16 mouse cellular contexts compared by ENCODE assay signal in the genomic region with DNA sequence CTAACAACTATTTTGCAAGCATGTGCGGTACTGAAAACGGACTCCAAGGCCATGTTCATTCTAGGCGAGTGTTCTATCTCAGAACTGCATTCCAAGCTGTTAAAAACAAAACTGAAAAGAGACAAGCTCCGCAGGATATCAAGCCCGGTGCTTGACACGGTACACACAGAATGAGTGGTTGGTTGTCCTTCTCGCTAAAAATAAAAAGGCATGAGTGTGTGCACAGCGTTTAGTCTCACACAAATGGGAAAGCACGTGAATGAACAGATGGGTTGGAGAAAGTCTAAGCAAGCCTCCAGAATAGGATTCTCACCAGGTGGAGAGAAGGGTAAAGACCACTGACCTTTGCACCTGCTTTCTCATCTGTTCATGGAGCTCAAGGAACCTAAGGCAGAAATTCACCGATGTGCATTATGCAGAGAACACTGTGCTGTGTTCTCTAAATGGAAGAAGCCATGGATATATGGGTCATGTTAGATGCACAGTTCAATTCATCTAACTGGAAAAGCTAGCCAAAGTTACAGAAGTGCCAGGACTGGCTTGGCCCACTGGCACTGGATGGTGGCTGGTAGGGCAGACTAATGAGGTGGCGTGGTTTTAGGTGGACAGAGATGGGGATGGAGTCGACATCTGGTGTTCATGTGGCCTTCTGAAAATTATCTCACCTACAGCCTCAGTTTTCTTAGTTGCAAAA.
DNase-seq lines count a peak whose midpoint lies in the region; ATAC-seq lines count a peak whose summit lies in the region.
"Had no signal": no experiment of that assay in that cellular context is flagged by ENCODE, and none has a peak within 500 bp of the region (broad histone marks: within the 10 kb centered on the region; RNA-seq: fewer than 3 reads in every experiment).

No protein-coding gene starts in this region.

- no peaks in the 10 kb centered on the region for H3K4me1 ChIP-seq in heart, embryonic 11.5 days (ENCODE audit: control insufficient read depth, insufficient read depth, low read length)
- no peaks in the 10 kb centered on the region; the same call in 1 of the 2 replicates for H3K4me1 ChIP-seq in midbrain, embryonic 11.5 days (ENCODE audit: control insufficient read depth, insufficient read depth, low read length)
- H3K4me1 ChIP-seq in kidney, embryonic 14.5 days (ENCODE audit: control insufficient read depth, insufficient read depth, low read length): no peaks in the 10 kb centered on the region

- WGBS in heart, embryonic 11.5 days (ENCODE audit: insufficient replicate concordance): 58% methylated on average over 12 of the region's 12 CpGs
- WGBS in midbrain, embryonic 11.5 days: 87% methylated on average over 12 of the region's 12 CpGs
- WGBS in kidney, embryonic 14.5 days: 93% methylated on average over 12 of the region's 12 CpGs

- no peaks in the 10 kb centered on the region for H3K27me3 ChIP-seq in heart, embryonic 11.5 days (ENCODE audit: control insufficient read depth, insufficient read depth, low read length)
- no peaks in the 10 kb centered on the region for H3K27me3 ChIP-seq in midbrain, embryonic 11.5 days (ENCODE audit: control insufficient read depth, insufficient read depth, low read length)
- no peaks in the 10 kb centered on the region for H3K27me3 ChIP-seq in kidney, embryonic 14.5 days (ENCODE audit: control insufficient read depth, insufficient read depth, low read length)
- H3K27me3 ChIP-seq: hindbrain, embryonic 12.5 days had no signal

- no peak overlapping the region for H3K9ac ChIP-seq in heart, embryonic 11.5 days (ENCODE audit: low read depth, low read length)
- H3K9ac ChIP-seq in midbrain, embryonic 11.5 days (ENCODE audit: low read length): no peak overlapping the region
- H3K9ac ChIP-seq in kidney, embryonic 14.5 days (ENCODE audit: low read depth, low read length): no peak overlapping the region
- H3K9ac ChIP-seq: hindbrain, embryonic 12.5 days; lung, embryonic 14.5 days had no signal

- H3K4me2 ChIP-seq in heart, embryonic 11.5 days: 0 out of 2 replicates have a peak overlapping the region, but pooled peaks have one; percentile 1
- H3K4me2 ChIP-seq in midbrain, embryonic 11.5 days: no peak overlapping the region
- H3K4me2 ChIP-seq in kidney, embryonic 14.5 days (replicated peaks; ENCODE audit: low read depth, low read length): no peak overlapping the region
- H3K4me2 ChIP-seq: hindbrain, embryonic 12.5 days; lung, embryonic 14.5 days had no signal

- H3K27ac ChIP-seq in heart, embryonic 11.5 days (ENCODE audit: low read depth, low read length): 0 out of 2 replicates have a peak overlapping the region, but pooled peaks have one; percentile 51
- H3K27ac ChIP-seq in midbrain, embryonic 11.5 days (ENCODE audit: low read depth, low read length): no peak overlapping the region
- no peak overlapping the region for H3K27ac ChIP-seq in kidney, embryonic 14.5 days (ENCODE audit: low read depth, low read length)
- H3K27ac ChIP-seq: hindbrain, embryonic 12.5 days had no signal

- DNase-seq in frontal cortex, adult 2 months (ENCODE audit: extremely low spot score in 1 of 2, low spot score in 1 of 2): no peak
- DNase-seq in ovary, postnatal 36 days (ENCODE audit: low spot score): peak; percentile 23
- DNase-seq in ovary, postnatal 10 days (ENCODE audit: low spot score): no peak
- DNase-seq in midbrain, embryonic 11.5 days (ENCODE audit: low spot score, missing footprints): no peak
- no peak for DNase-seq in natural killer cell, adult 2 months (ENCODE audit: low spot score in 2 of 2)
- DNase-seq: adrenal gland, postnatal 25 days; gastrocnemius, postnatal 10 days; lung, embryonic 14.5 days had no signal

- no peaks in the 10 kb centered on the region for H3K9me3 ChIP-seq in heart, embryonic 11.5 days (replicated peaks; ENCODE audit: control insufficient read depth, low read length)
- H3K9me3 ChIP-seq in midbrain, embryonic 11.5 days (ENCODE audit: control insufficient read depth, low read length): no peaks in the 10 kb centered on the region
- H3K9me3 ChIP-seq in kidney, embryonic 14.5 days (ENCODE audit: control insufficient read depth, low read length): no peaks in the 10 kb centered on the region
- H3K9me3 ChIP-seq: hindbrain, embryonic 12.5 days had no signal

- no peak overlapping the region for H3K4me3 ChIP-seq in heart, embryonic 11.5 days (ENCODE audit: low read depth, low read length)
- no peak overlapping the region for H3K4me3 ChIP-seq in midbrain, embryonic 11.5 days (ENCODE audit: low read depth, low read length)
- H3K4me3 ChIP-seq in kidney, embryonic 14.5 days (ENCODE audit: low read length): no peak overlapping the region
- H3K4me3 ChIP-seq: erythroblast, embryonic 14.5 days; hindbrain, embryonic 12.5 days had no signal

- no peaks in the 10 kb centered on the region for H3K36me3 ChIP-seq in heart, embryonic 11.5 days (ENCODE audit: control insufficient read depth, insufficient read depth, low read length)
- H3K36me3 ChIP-seq in midbrain, embryonic 11.5 days (ENCODE audit: control insufficient read depth, insufficient read depth, low read length): no peaks in the 10 kb centered on the region
- H3K36me3 ChIP-seq in kidney, embryonic 14.5 days (ENCODE audit: control insufficient read depth, insufficient read depth, low read length): no peaks in the 10 kb centered on the region
- H3K36me3 ChIP-seq: hindbrain, embryonic 12.5 days had no signal

- ATAC-seq in frontal cortex, adult (ENCODE audit: low TSS enrichment): peak; percentile 38; the same call in 1 of the 2 replicates
- ATAC-seq in heart, embryonic 11.5 days (replicated peaks; ENCODE audit: insufficient number of reproducible peaks, low FRiP score, low TSS enrichment): no peak
- ATAC-seq in midbrain, embryonic 11.5 days (ENCODE audit: low FRiP score): no peak
- no peak for ATAC-seq in kidney, embryonic 14.5 days (ENCODE audit: low FRiP score, low TSS enrichment)
- ATAC-seq: activated CD4-positive, CD25-positive, alpha-beta regulatory T cell, adult 4 months; forebrain, embryonic 16.5 days; midbrain, embryonic 16.5 days had no signal
